Mouse (Mus musculus): Measurements from ENCODE around the gene Slc36a2.

DNA sequence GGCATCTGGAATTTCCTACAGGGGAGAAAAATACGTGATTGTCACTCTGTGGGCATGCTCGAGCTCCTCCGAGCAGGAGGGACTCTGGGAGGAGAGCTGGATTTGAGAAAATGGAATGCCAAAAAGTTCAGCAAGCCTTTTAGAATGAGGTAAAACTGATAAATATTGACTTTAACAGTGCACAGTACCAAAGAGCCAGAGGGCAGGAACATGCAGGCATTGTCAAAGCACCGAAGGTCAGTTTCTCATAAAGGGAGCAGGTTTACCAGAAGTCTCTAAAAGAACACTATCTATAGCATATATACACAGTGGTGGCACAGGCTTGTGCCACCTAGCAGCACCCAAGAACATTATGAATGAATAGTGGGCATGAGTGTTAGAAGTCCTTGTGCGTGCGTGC is 16.0 kb downstream of the Slc36a2 start:
- TF ChIP-seq TAL1 (IDR thresholded peaks at IDR 0.05; ENCODE audit: low read length) (no peak), CHD1 (IDR thresholded peaks at IDR 0.05; ENCODE audit: low read depth, low read length) (no peak), ETS1 (IDR thresholded peaks at IDR 0.05; ENCODE audit: low read depth, low read length) (no peak), EP300 (IDR thresholded peaks at IDR 0.05; ENCODE audit: low read depth in 1 of 2, low read length in 2 of 2) (no peak), CTCF (IDR thresholded peaks at IDR 0.05 in 2 of 3, conservative IDR thresholded peaks at IDR 0.05 in 1 of 3; ENCODE audit: control insufficient read depth in 1 of 3, insufficient read depth in 1 of 3, low read depth in 2 of 3, low read length in 3 of 3, poor library complexity in 1 of 3, severe bottlenecking in 1 of 3) (no peak), MAFK (IDR thresholded peaks at IDR 0.05; ENCODE audit: borderline replicate concordance, low read depth, low read length) (no peak), CHD2 (IDR thresholded peaks at IDR 0.05; ENCODE audit: low read length) (no peak), ZKSCAN1 (IDR thresholded peaks at IDR 0.05; ENCODE audit: low read depth, low read length) (no peak), TCF12 (IDR thresholded peaks at IDR 0.05; ENCODE audit: low read depth, low read length) (no peak), POLR2A (IDR thresholded peaks at IDR 0.05; ENCODE audit: control insufficient read depth in 1 of 2, insufficient read depth in 1 of 2, low read depth in 1 of 2, low read length in 2 of 2, poor library complexity in 1 of 2) (no peak), MEF2A (IDR thresholded peaks at IDR 0.05; ENCODE audit: extremely low read depth, insufficient replicate concordance, low read depth, low read length, poor library complexity, severe bottlenecking) (no peak), RAD21 (IDR thresholded peaks at IDR 0.05; ENCODE audit: low read depth, low read length) (no peak), HCFC1 (IDR thresholded peaks at IDR 0.05; ENCODE audit: low read depth, low read length) (no peak), MXI1 (IDR thresholded peaks at IDR 0.05; ENCODE audit: low read depth, low read length) (no peak)

All from MEL (cell line).